Mouse (Mus musculus) testis, postnatal 10 days (tissue): ENCODE results near the gene Cdkl2.

Experiments
- DNase-seq: peaks from one replicate; pipeline ENCODE4 v3.0.0; 2021; ENCODE audit warnings: low spot score

The Cdkl2 gene

GRCm38 (mm10) chr5:92043783-92044182 is at the start of gene Cdkl2:
Gene Cdkl2, minus strand, starts transcription at chr5:92043883.
- DNase-seq = no peak

- DNase-seq = no peak
These were observed 43.8 kb upstream of the Cdkl2 start for GRCm38 (mm10) chr5:92087469-92087868.

- DNase-seq = no peak
These were observed 42.3 kb upstream of the Cdkl2 start for GRCm38 (mm10) chr5:92085821-92086550.

GRCm38 (mm10) chr5:92085246-92085645 is 41.6 kb upstream of the Cdkl2 start:
- no peak for DNase-seq

- peak; percentile 98 for DNase-seq
These were observed 39.8 kb upstream of the Cdkl2 start, which contains the start of gene G3bp2 for GRCm38 (mm10) chr5:92083417-92084038. Gene G3bp2, minus strand, starts transcription at chr5:92083719.

GRCm38 (mm10) chr5:92082821-92083401 is 39.2 kb upstream of the Cdkl2 start:
- peak; percentile 84 for DNase-seq

- no peak for DNase-seq
These were observed 37.6 kb upstream of the Cdkl2 start for GRCm38 (mm10) chr5:92081326-92081725.

GRCm38 (mm10) chr5:92080400-92080799 is 36.7 kb upstream of the Cdkl2 start:
- no peak for DNase-seq

- no peak for DNase-seq
These were observed 35.6 kb upstream of the Cdkl2 start for GRCm38 (mm10) chr5:92079304-92079703.

- DNase-seq = no peak
These were observed 35.1 kb upstream of the Cdkl2 start for GRCm38 (mm10) chr5:92078751-92079150.

GRCm38 (mm10) chr5:92076273-92076672 is 32.6 kb upstream of the Cdkl2 start:
- no peak for DNase-seq

GRCm38 (mm10) chr5:92074061-92074460 is 30.4 kb upstream of the Cdkl2 start:
- DNase-seq = no peak

- DNase-seq = no peak
These were observed 19.5 kb upstream of the Cdkl2 start for GRCm38 (mm10) chr5:92063192-92063591.

- no peak for DNase-seq
These were observed 9.2 kb upstream of the Cdkl2 start for GRCm38 (mm10) chr5:92052866-92053265.

GRCm38 (mm10) chr5:92050419-92050818 is 6.7 kb upstream of the Cdkl2 start:
- DNase-seq = no peak

- peak; percentile 96 for DNase-seq
These were observed 1.0 kb downstream of the Cdkl2 start for GRCm38 (mm10) chr5:92042377-92043348.

GRCm38 (mm10) chr5:92019960-92020359 is 23.7 kb downstream of the Cdkl2 start:
- DNase-seq = no peak

- no peak for DNase-seq
These were observed 31.9 kb downstream of the Cdkl2 start for GRCm38 (mm10) chr5:92011756-92012155.

- no peak for DNase-seq
These were observed 33.9 kb downstream of the Cdkl2 start for GRCm38 (mm10) chr5:92009827-92010226.

- peak; percentile 51 for DNase-seq
These were observed 40.7 kb downstream of the Cdkl2 start for GRCm38 (mm10) chr5:92003011-92003410.

GRCm38 (mm10) chr5:92000770-92001169 is 42.9 kb downstream of the Cdkl2 start:
- DNase-seq = no peak

GRCm38 (mm10) chr5:91994546-91994945 is 49.1 kb downstream of the Cdkl2 start:
- peak; percentile 49 for DNase-seq
